9 mouse cellular contexts compared by ENCODE assay signal in the genomic region with DNA sequence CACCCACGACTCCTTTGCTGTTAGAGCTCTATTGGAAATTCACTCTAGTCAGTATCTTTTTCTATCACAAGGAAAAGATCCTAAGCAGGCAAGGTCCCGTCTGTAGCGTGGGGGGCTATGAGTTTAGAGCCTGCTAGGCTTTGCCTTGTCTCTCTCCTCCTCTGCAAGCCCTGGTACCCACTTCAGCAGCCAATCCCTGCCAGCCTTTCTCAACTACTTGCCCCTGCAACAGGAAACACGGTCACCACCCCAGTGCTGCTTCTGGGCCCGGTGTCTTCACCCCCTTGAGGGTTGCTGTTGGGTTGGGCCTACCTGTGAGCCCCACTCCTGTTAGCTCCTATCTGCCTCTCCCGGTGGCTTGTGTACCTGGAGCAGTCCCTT. TPM values are rescaled to one million over a fixed set of nuclear protein-coding genes. Genes with fewer than 3 reads are reported as not detected.
DNase-seq lines count a peak whose midpoint lies in the region; ATAC-seq lines count a peak whose summit lies in the region.
"Had no signal": no experiment of that assay in that cellular context is flagged by ENCODE, and none has a peak within 500 bp of the region (broad histone marks: within the 10 kb centered on the region; RNA-seq: fewer than 3 reads in every experiment).

No protein-coding gene starts in this region.

- H3K27me3 ChIP-seq in heart, embryonic 13.5 days (replicated peaks): no peaks in the 10 kb centered on the region
- no peaks in the 10 kb centered on the region for H3K27me3 ChIP-seq in intestine, embryonic 16.5 days (replicated peaks; ENCODE audit: control insufficient read depth, insufficient read depth, low read length)

- H3K27ac ChIP-seq in heart, embryonic 13.5 days (replicated peaks): peak overlapping the region; percentile 84
- H3K27ac ChIP-seq in intestine, embryonic 16.5 days (ENCODE audit: low read length): peak overlapping the region; percentile 59
- H3K27ac ChIP-seq: liver, embryonic 14.5 days had no signal

- H3K36me3 ChIP-seq in heart, embryonic 13.5 days: peaks cover 24% of the 10 kb centered on the region; the same call in 1 of the 2 replicates
- H3K36me3 ChIP-seq in intestine, embryonic 16.5 days (ENCODE audit: control insufficient read depth, insufficient read depth, low read length): no peaks in the 10 kb centered on the region

- no peak for DNase-seq in heart, adult 8-10 months (ENCODE audit: low spot score)
- peak; percentile 35 for DNase-seq in T-cell, adult 2 months (ENCODE audit: low spot score)
- peak; percentile 38 to 47 for DNase-seq in spleen, postnatal 14 days (ENCODE audit: low spot score in 2 of 2)
- DNase-seq in frontal cortex, postnatal 36 days (ENCODE audit: low spot score in 2 of 2): no peak
- DNase-seq in adipocyte (ENCODE audit: low spot score): no peak
- no peak for DNase-seq in cerebellum, adult 18-20 months

- no peak overlapping the region for H3K4me2 ChIP-seq in heart, embryonic 13.5 days
- H3K4me2 ChIP-seq in intestine, embryonic 16.5 days (ENCODE audit: low read depth, low read length): no peak overlapping the region

- 0 out of 2 replicates have a peak overlapping the region, but pooled peaks have one; percentile 60 for H3K9ac ChIP-seq in heart, embryonic 13.5 days
- H3K9ac ChIP-seq in intestine, embryonic 16.5 days (ENCODE audit: low read depth, low read length): no peak overlapping the region; the same call in 1 of the 2 replicates
- H3K9ac ChIP-seq: liver, embryonic 14.5 days had no signal

- no peak overlapping the region for H3K4me3 ChIP-seq in heart, embryonic 13.5 days
- no peak overlapping the region for H3K4me3 ChIP-seq in intestine, embryonic 16.5 days (ENCODE audit: low read length)

- 64% methylated on average over 6 of the region's 6 CpGs for WGBS in heart, embryonic 13.5 days
- 59% methylated on average over 6 of the region's 6 CpGs for WGBS in intestine, embryonic 16.5 days

- H3K9me3 ChIP-seq in heart, embryonic 13.5 days: no peaks in the 10 kb centered on the region
- H3K9me3 ChIP-seq in intestine, embryonic 16.5 days (ENCODE audit: control insufficient read depth, low read length): no peaks in the 10 kb centered on the region

- ATAC-seq in heart, embryonic 13.5 days (ENCODE audit: extremely low read depth, insufficient number of reproducible peaks, low FRiP score, low TSS enrichment): no peak
- ATAC-seq in intestine, embryonic 16.5 days: no peak

- peaks cover 68% of the 10 kb centered on the region for H3K4me1 ChIP-seq in heart, embryonic 13.5 days
- peaks cover 53% of the 10 kb centered on the region for H3K4me1 ChIP-seq in intestine, embryonic 16.5 days (ENCODE audit: control insufficient read depth, insufficient read depth, low read length)

RNA-seq across cellular contexts. Expression of a gene that starts 22.3 kb away (rescaled TPM):
- polyA plus RNA-seq in heart, embryonic 13.5 days (2015; fragmentation: Nextera tagmentation; extraction: Ambion mirVana): 23.4 and 23.7 TPM in 2 replicates
- 10 to 100 TPM; 22.9 to 29.0 (median 26.5) TPM for total RNA-seq in heart, adult 8-10 months (2022)
- 15.8 and 18.2 TPM in 2 replicates for polyA plus RNA-seq in intestine, embryonic 16.5 days (2015; fragmentation: Nextera tagmentation; extraction: Ambion mirVana)

RNA-seq across cellular contexts. Expression of a gene that starts 43.7 kb away (rescaled TPM):
- 70.2 and 70.8 TPM in 2 replicates for polyA plus RNA-seq in heart, embryonic 13.5 days (2015; fragmentation: Nextera tagmentation; extraction: Ambion mirVana)
- total RNA-seq in heart, adult 8-10 months (2022): 10 to 100 TPM; 63.6 to 76.6 (median 67.9) TPM
- polyA plus RNA-seq in intestine, embryonic 16.5 days (2015; fragmentation: Nextera tagmentation; extraction: Ambion mirVana): 25.4 and 26.9 TPM in 2 replicates

RNA-seq across cellular contexts. Expression of a gene that starts 54.2 kb away (rescaled TPM):
- polyA plus RNA-seq in heart, embryonic 13.5 days (2015; fragmentation: Nextera tagmentation; extraction: Ambion mirVana): 22.1 and 25.4 TPM in 2 replicates
- total RNA-seq in heart, adult 8-10 months (2022): 10 to 100 TPM; 20.5 to 27.4 (median 23.8) TPM
- polyA plus RNA-seq in intestine, embryonic 16.5 days (2015; fragmentation: Nextera tagmentation; extraction: Ambion mirVana): 7.9 and 8.5 TPM in 2 replicates

Comparison
In these comparisons a context has a peak if more than half of its experiments do, and no peak if none do; other contexts are left out.
1. DNase-seq: peak in T-cell, adult 2 months (single experiment) and spleen, postnatal 14 days (2 of 2); none in heart, adult 8-10 months (single experiment), frontal cortex, postnatal 36 days (0 of 2), adipocyte (single experiment) and cerebellum, adult 18-20 months (0 of 2).